Mouse (Mus musculus): ENCODE results near the gene Suclg2.

Suclg2 gene

GRCm38 (mm10) chr6:95556320-95556719, 162.3 kb downstream of the Suclg2 start:
- TF ChIP-seq NANOG (IDR thresholded peaks at IDR 0.05; ENCODE audit: borderline replicate concordance, low read length) (no peak), CTCF (conservative IDR thresholded peaks at IDR 0.05; ENCODE audit: low read length) (no peak), POU5F1 (IDR thresholded peaks at IDR 0.05; ENCODE audit: borderline replicate concordance, low read length) (no peak)
- H3K27me3 ChIP-seq (ENCODE audit: insufficient read depth, low read length) = no peaks in the 10 kb centered on the region

GRCm38 (mm10) chr6:95552339-95552950, 166.2 kb downstream of the Suclg2 start:
- TF ChIP-seq CTCF (conservative IDR thresholded peaks at IDR 0.05; ENCODE audit: low read length) (no peak), POU5F1 (IDR thresholded peaks at IDR 0.05; ENCODE audit: borderline replicate concordance, low read length) (no peak), NANOG (IDR thresholded peaks at IDR 0.05; ENCODE audit: borderline replicate concordance, low read length) (no peak)
- Histone ChIP-seq H3K36me3 (ENCODE audit: insufficient read depth, low read length) (peaks cover 43% of the 10 kb centered on the region), H3K27me3 (ENCODE audit: insufficient read depth, low read length) (no peaks in the 10 kb centered on the region), H3K4me1 (replicated peaks; ENCODE audit: low read depth, low read length) (peaks cover 17% of the 10 kb centered on the region), H3K4me3 (replicated peaks; ENCODE audit: low read length) (no peak overlapping the region), H3K9me3 (ENCODE audit: low read length) (no peaks in the 10 kb centered on the region)

More at GRCm38 (mm10) chr6:95556320-95556719, 162.3 kb downstream of the Suclg2 start:
- Histone ChIP-seq H3K36me3 (ENCODE audit: insufficient read depth, low read length) (peaks cover 39% of the 10 kb centered on the region), H3K4me3 (replicated peaks; ENCODE audit: low read length) (no peak overlapping the region), H3K4me1 (replicated peaks; ENCODE audit: low read depth, low read length) (peaks cover 9% of the 10 kb centered on the region), H3K9me3 (ENCODE audit: low read length) (no peaks in the 10 kb centered on the region)

- no peaks in the 10 kb centered on the region for H3K27me3 ChIP-seq (ENCODE audit: insufficient read depth, low read length)
- H3K9me3 ChIP-seq (ENCODE audit: low read length) = no peaks in the 10 kb centered on the region
- H3K4me1 ChIP-seq (replicated peaks; ENCODE audit: low read depth, low read length) = peaks cover 17% of the 10 kb centered on the region
- TF ChIP-seq NANOG (IDR thresholded peaks at IDR 0.05; ENCODE audit: borderline replicate concordance, low read length) (no peak), CTCF (conservative IDR thresholded peaks at IDR 0.05; ENCODE audit: low read length) (no peak), POU5F1 (IDR thresholded peaks at IDR 0.05; ENCODE audit: borderline replicate concordance, low read length) (no peak)
- H3K36me3 ChIP-seq (ENCODE audit: insufficient read depth, low read length) = peaks cover 34% of the 10 kb centered on the region
- no peak overlapping the region for H3K4me3 ChIP-seq (replicated peaks; ENCODE audit: low read length)
These were observed 167.6 kb downstream of the Suclg2 start for GRCm38 (mm10) chr6:95551000-95551399.

- Histone ChIP-seq H3K36me3 (ENCODE audit: insufficient read depth, low read length) (peaks cover 40% of the 10 kb centered on the region), H3K4me1 (replicated peaks; ENCODE audit: low read depth, low read length) (peaks cover 8% of the 10 kb centered on the region), H3K9me3 (ENCODE audit: low read length) (no peaks in the 10 kb centered on the region), H3K4me3 (replicated peaks; ENCODE audit: low read length) (no peak overlapping the region), H3K27me3 (ENCODE audit: insufficient read depth, low read length) (no peaks in the 10 kb centered on the region)
- TF ChIP-seq CTCF (conservative IDR thresholded peaks at IDR 0.05; ENCODE audit: low read length) (no peak), POU5F1 (IDR thresholded peaks at IDR 0.05; ENCODE audit: borderline replicate concordance, low read length) (no peak), NANOG (IDR thresholded peaks at IDR 0.05; ENCODE audit: borderline replicate concordance, low read length) (no peak)
These were observed 172.3 kb downstream of the Suclg2 start for GRCm38 (mm10) chr6:95546189-95546832.

- Histone ChIP-seq H3K4me3 (replicated peaks; ENCODE audit: low read length) (no peak overlapping the region), H3K9me3 (ENCODE audit: low read length) (no peaks in the 10 kb centered on the region), H3K27me3 (ENCODE audit: insufficient read depth, low read length) (no peaks in the 10 kb centered on the region), H3K4me1 (replicated peaks; ENCODE audit: low read depth, low read length) (peaks cover 2% of the 10 kb centered on the region), H3K36me3 (ENCODE audit: insufficient read depth, low read length) (peaks cover 38% of the 10 kb centered on the region)
- TF ChIP-seq NANOG (IDR thresholded peaks at IDR 0.05; ENCODE audit: borderline replicate concordance, low read length) = no peak
- no peak for TF ChIP-seq POU5F1 (IDR thresholded peaks at IDR 0.05; ENCODE audit: borderline replicate concordance, low read length)
- TF ChIP-seq CTCF (conservative IDR thresholded peaks at IDR 0.05; ENCODE audit: low read length) = no peak
These were observed 172.9 kb downstream of the Suclg2 start for GRCm38 (mm10) chr6:95545714-95546113.

GRCm38 (mm10) chr6:95545296-95545695, 173.3 kb downstream of the Suclg2 start:
- Histone ChIP-seq H3K27me3 (ENCODE audit: insufficient read depth, low read length) (no peaks in the 10 kb centered on the region), H3K4me3 (replicated peaks; ENCODE audit: low read length) (no peak overlapping the region), H3K4me1 (replicated peaks; ENCODE audit: low read depth, low read length) (no peaks in the 10 kb centered on the region), H3K9me3 (ENCODE audit: low read length) (no peaks in the 10 kb centered on the region), H3K36me3 (ENCODE audit: insufficient read depth, low read length) (peaks cover 38% of the 10 kb centered on the region)
- no peak for TF ChIP-seq NANOG (IDR thresholded peaks at IDR 0.05; ENCODE audit: borderline replicate concordance, low read length)
- TF ChIP-seq CTCF (conservative IDR thresholded peaks at IDR 0.05; ENCODE audit: low read length) = no peak
- no peak for TF ChIP-seq POU5F1 (IDR thresholded peaks at IDR 0.05; ENCODE audit: borderline replicate concordance, low read length)

- TF ChIP-seq CTCF (conservative IDR thresholded peaks at IDR 0.05; ENCODE audit: low read length) (no peak), NANOG (IDR thresholded peaks at IDR 0.05; ENCODE audit: borderline replicate concordance, low read length) (no peak), POU5F1 (IDR thresholded peaks at IDR 0.05; ENCODE audit: borderline replicate concordance, low read length) (no peak)
These were observed 183.4 kb downstream of the Suclg2 start for GRCm38 (mm10) chr6:95535191-95535590.

GRCm38 (mm10) chr6:95519846-95520245, 198.8 kb downstream of the Suclg2 start:
- TF ChIP-seq NANOG (IDR thresholded peaks at IDR 0.05; ENCODE audit: borderline replicate concordance, low read length) = no peak
- no peak for TF ChIP-seq CTCF (conservative IDR thresholded peaks at IDR 0.05; ENCODE audit: low read length)
- no peak for TF ChIP-seq POU5F1 (IDR thresholded peaks at IDR 0.05; ENCODE audit: borderline replicate concordance, low read length)
- Histone ChIP-seq H3K4me3 (replicated peaks; ENCODE audit: low read length) (no peak overlapping the region), H3K36me3 (ENCODE audit: insufficient read depth, low read length) (peaks cover 24% of the 10 kb centered on the region; the same call in 1 of the 2 replicates), H3K27me3 (ENCODE audit: insufficient read depth, low read length) (no peaks in the 10 kb centered on the region), H3K9me3 (ENCODE audit: low read length) (no peaks in the 10 kb centered on the region), H3K4me1 (replicated peaks; ENCODE audit: low read depth, low read length) (peaks cover 6% of the 10 kb centered on the region; the same call in 1 of the 2 replicates)

More at GRCm38 (mm10) chr6:95535191-95535590, 183.4 kb downstream of the Suclg2 start:
- no peaks in the 10 kb centered on the region for H3K9me3 ChIP-seq (ENCODE audit: low read length)
- no peaks in the 10 kb centered on the region for H3K4me1 ChIP-seq (replicated peaks; ENCODE audit: low read depth, low read length)
- no peaks in the 10 kb centered on the region for H3K27me3 ChIP-seq (ENCODE audit: insufficient read depth, low read length)
- H3K4me3 ChIP-seq (replicated peaks; ENCODE audit: low read length) = no peak overlapping the region
- peaks cover 8% of the 10 kb centered on the region; the same call in 1 of the 2 replicates for H3K36me3 ChIP-seq (ENCODE audit: insufficient read depth, low read length)

Measured in E14TG2a.4 (cell line).